Mouse (Mus musculus) lung, postnatal 10 days (tissue): ENCODE measurements around the gene Manbal.

Experiments
- DNase-seq: peaks from one replicate; pipeline ENCODE4 v3.0.0; 2021

Manbal gene

GRCm38 (mm10) chr2:157418609-157419071 lies 51.2 kb downstream of the Manbal start:
- peak; percentile 62 for DNase-seq

GRCm38 (mm10) chr2:157419506-157419905 lies 52.1 kb downstream of the Manbal start:
- no peak for DNase-seq

- DNase-seq, result no peak
Observed at GRCm38 (mm10) chr2:157420404-157420803, 53.0 kb downstream of the Manbal start.

GRCm38 (mm10) chr2:157422062-157422655 lies 54.8 kb downstream of the Manbal start:
- DNase-seq, result no peak

- DNase-seq, result peak; percentile 78
Observed at GRCm38 (mm10) chr2:157422854-157423705, 55.7 kb downstream of the Manbal start.

- peak; percentile 31 for DNase-seq
Observed at GRCm38 (mm10) chr2:157423706-157424125, 56.3 kb downstream of the Manbal start.

GRCm38 (mm10) chr2:157424126-157424903 lies 56.9 kb downstream of the Manbal start:
- DNase-seq, result peak; percentile 58

GRCm38 (mm10) chr2:157424904-157425642 lies 57.7 kb downstream of the Manbal start:
- DNase-seq, result no peak

GRCm38 (mm10) chr2:157425643-157425988 lies 58.2 kb downstream of the Manbal start:
- DNase-seq, result no peak

- peak; percentile 68 for DNase-seq
Observed at GRCm38 (mm10) chr2:157426171-157426570, 58.8 kb downstream of the Manbal start.

GRCm38 (mm10) chr2:157427164-157427563 lies 59.8 kb downstream of the Manbal start:
- no peak for DNase-seq

GRCm38 (mm10) chr2:157428351-157429139 lies 61.2 kb downstream of the Manbal start:
- DNase-seq, result no peak

GRCm38 (mm10) chr2:157429735-157430134 lies 62.3 kb downstream of the Manbal start:
- DNase-seq, result no peak

- DNase-seq, result no peak
Observed at GRCm38 (mm10) chr2:157430667-157431429, 63.5 kb downstream of the Manbal start.

GRCm38 (mm10) chr2:157431912-157432311 lies 64.5 kb downstream of the Manbal start:
- no peak for DNase-seq

GRCm38 (mm10) chr2:157432476-157432875 lies 65.1 kb downstream of the Manbal start:
- DNase-seq, result peak; percentile 43

GRCm38 (mm10) chr2:157434041-157434440 lies 66.6 kb downstream of the Manbal start:
- DNase-seq, result no peak

- DNase-seq, result peak; percentile 86
Observed at GRCm38 (mm10) chr2:157434497-157434896, 67.1 kb downstream of the Manbal start.

GRCm38 (mm10) chr2:157436496-157436895 lies 69.1 kb downstream of the Manbal start:
- no peak for DNase-seq

- DNase-seq, result no peak
Observed at GRCm38 (mm10) chr2:157437123-157437522, 69.7 kb downstream of the Manbal start.

- DNase-seq, result no peak
Observed at GRCm38 (mm10) chr2:157441363-157441762, 74.0 kb downstream of the Manbal start.
